Mouse (Mus musculus) cortical plate, adult 2 months (tissue): ENCODE data around the gene Pomt2.

Experiments used
- CTCF ChIP-seq: fragments of 200-500 bp; IDR thresholded peaks from 2 replicates; pipeline ENCODE4 v1.5.1; 2011; ENCODE audit warnings: mild to moderate bottlenecking, control low read depth, low read length; ENCODE audit not compliant: insufficient read depth; ENCODE audit errors: extremely low read depth
- POLR2A ChIP-seq: fragments of 200-500 bp; IDR thresholded peaks from 2 replicates; pipeline ENCODE4 v1.6.1; 2011; ENCODE audit warnings: mild to moderate bottlenecking, low read length, control low read depth; ENCODE audit not compliant: insufficient read depth; ENCODE audit errors: extremely low read depth

DNA sequence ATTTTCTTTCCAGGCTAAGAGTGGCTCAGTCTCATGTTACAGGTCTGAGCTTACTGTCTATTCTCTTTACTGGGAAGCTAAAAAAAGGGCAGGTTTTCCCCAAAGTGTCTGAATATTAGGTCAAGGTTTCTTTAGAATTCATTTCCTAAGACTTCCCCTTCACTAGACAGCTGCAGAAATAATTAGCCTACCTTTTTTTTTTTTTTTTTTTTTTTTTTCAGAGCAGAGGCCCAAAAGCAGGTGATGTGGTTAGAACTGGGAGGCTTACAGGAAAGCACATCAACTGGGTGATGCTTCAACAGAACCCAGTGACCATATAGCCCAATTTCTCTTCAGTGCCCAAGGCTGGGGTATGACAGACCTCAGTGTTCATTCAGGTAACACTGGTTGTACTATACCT is 48.5 kb upstream of the Pomt2 start:
- TF ChIP-seq CTCF (no peak), POLR2A (no peak)
